23 mouse cellular contexts compared by ENCODE assay signal in genomic region chr10:78446195-78446594, GRCm38 (mm10). TPM values are rescaled to one million over a fixed set of nuclear protein-coding genes. Genes with fewer than 3 reads are reported as not detected.
DNase-seq lines count a peak whose midpoint lies in the region; ATAC-seq and TF ChIP-seq lines count a peak whose summit lies in the region.
"Had no signal": no experiment of that assay in that cellular context is flagged by ENCODE, and none has a peak within 500 bp of the region (broad histone marks: within the 10 kb centered on the region; RNA-seq: fewer than 3 reads in every experiment).

No protein-coding gene starts in this region.

- H3K4me3 ChIP-seq in cortical plate, adult 2 months (ENCODE audit: insufficient read depth, low read length) = no peak overlapping the region
- H3K4me3 ChIP-seq in forebrain, embryonic 11.5 days (ENCODE audit: low read depth, low read length) = no peak overlapping the region

- no peak overlapping the region for H3K4me2 ChIP-seq in forebrain, embryonic 11.5 days (ENCODE audit: low read depth, low read length, severe bottlenecking)

- no peaks in the 10 kb centered on the region for H3K27me3 ChIP-seq in forebrain, embryonic 11.5 days (ENCODE audit: control insufficient read depth, insufficient read depth, low read length)
- H3K27me3 ChIP-seq: CH12.LX, Patski had no signal

- H3K27ac ChIP-seq in cortical plate, adult 2 months (ENCODE audit: insufficient read depth, low read length) = 0 out of 2 replicates have a peak overlapping the region, but pooled peaks have one; percentile 61
- H3K27ac ChIP-seq in forebrain, embryonic 11.5 days (ENCODE audit: low read depth, low read length) = no peak overlapping the region

- no peak overlapping the region for H3K9ac ChIP-seq in forebrain, embryonic 11.5 days (ENCODE audit: low read length)

- TF ChIP-seq POLR2A in cortical plate, adult 2 months (IDR thresholded peaks at IDR 0.05; ENCODE audit: extremely low read depth, insufficient read depth, low read length) = no peak

- DNase-seq in adrenal gland, adult 2 months = peak; percentile 61
- no peak for DNase-seq in adrenal gland, adult 18-20 months (ENCODE audit: low spot score in 2 of 2)
- peak; percentile 60 for DNase-seq in layer of hippocampus, adult 9-11 months
- DNase-seq in layer of hippocampus, adult 9-10 months (ENCODE audit: low spot score) = no peak
- peak; percentile 15 for DNase-seq in 416B (ENCODE audit: low read depth)
- no peak for DNase-seq in forebrain, embryonic 11.5 days (ENCODE audit: low spot score)
- DNase-seq in right cerebral cortex, postnatal 4 days = no peak
- DNase-seq: adrenal gland, adult 8-10 months; adrenal gland, postnatal 10 days; adrenal gland, postnatal 14 days; adrenal gland, postnatal 25 days; B cell, adult 2 months; cerebellum, adult 11 months; cerebellum, adult 11-12 months; cerebellum, adult 18-20 months; cerebellum, adult 2 months; cerebellum, adult 8-10 months had no signal

- H3K36me3 ChIP-seq in forebrain, embryonic 11.5 days (ENCODE audit: control insufficient read depth, insufficient read depth, low read length) = no peaks in the 10 kb centered on the region

- H3K4me1 ChIP-seq in cortical plate, adult 2 months (ENCODE audit: control insufficient read depth, insufficient read depth, low read length) = no peaks in the 10 kb centered on the region
- H3K4me1 ChIP-seq in forebrain, embryonic 11.5 days (replicated peaks; ENCODE audit: control insufficient read depth, insufficient read depth, low read length) = no peaks in the 10 kb centered on the region

- 90% methylated on average over 3 of the region's 3 CpGs for WGBS in forebrain, embryonic 11.5 days

- H3K9me3 ChIP-seq in forebrain, embryonic 11.5 days (ENCODE audit: control insufficient read depth, low read length) = no peaks in the 10 kb centered on the region
- H3K9me3 ChIP-seq: G1E had no signal

- no peak for ATAC-seq in forebrain, embryonic 11.5 days (replicated peaks; ENCODE audit: low FRiP score)
- ATAC-seq: activated CD4-positive, CD25-positive, alpha-beta regulatory T cell, adult 4 months; CD4-positive, CD25-positive, alpha-beta regulatory T cell, adult 4 months; Patski had no signal

- no peak for TF ChIP-seq CTCF in cortical plate, adult 2 months (IDR thresholded peaks at IDR 0.05; ENCODE audit: extremely low read depth, insufficient read depth, low read length)

RNA-seq across cellular contexts. Expression of gene Pdxk, which starts 18.6 kb away (rescaled TPM):
- total RNA-seq in adrenal gland, adult 2 months (2021) = 10 to 100 TPM; 21.7 to 31.2 TPM
- polyA plus RNA-seq in adrenal gland, adult 2 months (2012; rRNA removed) = 18.7 and 21.3 TPM in 2 replicates
- 10 to 100 TPM; 25.8 to 35.9 TPM for total RNA-seq in adrenal gland, adult 18-20 months (2021)
- 76.7 and 77.7 TPM in 2 replicates for polyA plus RNA-seq in cortical plate, adult 2 months (2012; rRNA removed)
- 8.0 and 9.2 TPM in 2 replicates for polyA plus RNA-seq in forebrain, embryonic 11.5 days (2014; fragmentation: Nextera tagmentation; extraction: Ambion mirVana)

RNA-seq across cellular contexts. Expression of gene Cstb, which starts 20.7 kb away (rescaled TPM):
- total RNA-seq in adrenal gland, adult 2 months (2021) = 100 to 1,000 TPM; 380 to 402 TPM
- 67.7 and 81.7 TPM in 2 replicates for polyA plus RNA-seq in adrenal gland, adult 2 months (2012; rRNA removed)
- 100 to 1,000 TPM; 317 to 349 TPM for total RNA-seq in adrenal gland, adult 18-20 months (2021)
- 69.3 and 78.3 TPM in 2 replicates for polyA plus RNA-seq in cortical plate, adult 2 months (2012; rRNA removed)
- polyA plus RNA-seq in forebrain, embryonic 11.5 days (2014; fragmentation: Nextera tagmentation; extraction: Ambion mirVana) = 104 and 112 TPM in 2 replicates

RNA-seq across cellular contexts. Expression of gene Rrp1, which starts 33.4 kb away (rescaled TPM):
- total RNA-seq in adrenal gland, adult 2 months (2021) = 100 to 1,000 TPM; 234 to 244 TPM
- polyA plus RNA-seq in adrenal gland, adult 2 months (2012; rRNA removed) = 52.6 and 73.7 TPM in 2 replicates
- 100 to 1,000 TPM; 255 to 265 TPM for total RNA-seq in adrenal gland, adult 18-20 months (2021)
- 519 and 613 TPM in 2 replicates for polyA plus RNA-seq in cortical plate, adult 2 months (2012; rRNA removed)
- polyA plus RNA-seq in forebrain, embryonic 11.5 days (2014; fragmentation: Nextera tagmentation; extraction: Ambion mirVana) = 290 and 324 TPM in 2 replicates

Comparison
In these comparisons a context has a peak if more than half of its experiments do, and no peak if none do; other contexts are left out.
1. DNase-seq: peak in adrenal gland, adult 2 months (single experiment), layer of hippocampus, adult 9-11 months (single experiment) and 416B (single experiment); none in adrenal gland, adult 18-20 months (0 of 2), layer of hippocampus, adult 9-10 months (single experiment), forebrain, embryonic 11.5 days (single experiment) and right cerebral cortex, postnatal 4 days (single experiment).